Mouse (Mus musculus) kidney, postnatal 14 days (tissue): Measurements from ENCODE around the gene Tomm40.

Experiments
- DNase-seq: peaks from one replicate; pipeline ENCODE4 v3.0.0; 2022; ENCODE audit warnings: mixed read lengths

Tomm40 gene

GRCm38 (mm10) chr7:19715239-19716054 is at the start of gene Tomm40:
Tomm40 (minus strand) TSS chr7:19715438.
- peak; percentile 100 for DNase-seq

DNA sequence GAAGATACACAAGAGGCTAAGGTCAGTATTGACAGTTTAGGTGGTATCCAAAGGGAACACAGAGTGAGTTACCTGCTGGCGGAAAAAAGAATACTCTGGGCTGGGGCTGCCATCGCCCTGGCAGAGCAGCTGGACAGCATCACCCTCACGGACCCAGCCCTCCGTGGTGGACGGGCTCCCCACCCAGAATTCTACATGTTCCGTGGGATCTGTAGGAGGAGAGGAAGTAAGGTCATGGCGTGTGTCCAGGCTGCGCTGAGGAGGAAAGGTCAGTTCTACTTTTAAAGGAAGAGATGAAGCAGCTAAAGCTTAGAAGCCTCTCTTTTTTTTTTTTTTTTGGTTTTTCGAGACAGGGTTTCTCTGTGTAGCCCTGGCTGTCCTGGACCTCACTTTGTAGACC is 49.3 kb upstream of the Tomm40 start:
- DNase-seq: no peak

DNA sequence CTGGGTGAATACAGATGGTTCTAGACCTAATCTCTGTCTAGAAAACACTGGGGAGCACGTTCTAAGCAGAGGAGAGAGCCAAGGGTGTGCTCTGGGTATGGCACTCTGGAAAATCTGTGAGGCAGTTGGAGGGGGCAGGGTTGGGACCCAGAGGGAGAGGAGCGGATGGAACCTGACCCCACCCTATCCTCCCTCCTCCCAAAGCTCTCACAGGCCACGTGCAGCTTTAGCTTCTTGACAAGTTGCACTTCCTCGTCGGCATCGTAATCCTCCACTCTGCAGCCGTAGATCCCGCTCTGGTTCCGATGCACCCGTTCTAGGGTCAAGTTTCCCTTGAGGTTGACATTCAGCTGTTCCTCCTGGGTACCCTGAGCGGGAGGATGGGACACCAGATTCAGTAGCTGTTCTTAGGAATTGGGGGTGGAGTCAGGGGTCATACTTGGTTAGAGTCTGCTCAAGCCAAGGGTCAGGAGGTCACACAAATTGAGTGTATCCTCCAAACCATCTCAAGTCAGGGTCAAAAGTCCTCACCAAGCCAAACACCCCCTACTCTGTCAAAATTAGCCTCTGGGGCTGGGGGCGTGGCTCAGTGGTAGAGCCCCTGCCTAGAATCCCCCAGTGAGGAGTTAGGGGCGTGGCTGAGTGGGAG is 48.7 kb upstream of the Tomm40 start:
- DNase-seq: peak; percentile 40

DNA sequence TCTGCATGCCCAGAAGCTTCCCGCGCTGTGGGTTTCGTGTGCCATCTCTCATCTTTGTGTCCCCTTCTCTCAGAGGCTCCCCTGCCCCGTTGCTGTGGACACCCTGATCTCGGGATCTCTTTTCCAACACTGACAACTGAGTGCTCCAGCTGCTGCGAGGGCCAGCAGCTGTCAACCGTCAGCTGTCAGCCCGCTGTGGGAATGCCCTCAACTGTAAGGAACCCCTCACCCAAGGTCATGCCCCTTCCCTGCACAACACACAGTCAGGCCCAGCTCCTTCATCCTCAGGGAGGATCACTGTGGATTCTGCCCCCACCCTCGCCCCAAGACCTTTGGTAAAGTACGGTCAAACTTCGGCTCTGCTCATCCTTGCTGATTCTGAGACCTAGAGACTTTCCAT is 47.0 kb upstream of the Tomm40 start:
- no peak for DNase-seq

- peak; percentile 49 for DNase-seq
Measured at GRCm38 (mm10) chr7:19760021-19760420, 44.8 kb upstream of the Tomm40 start.

- no peak for DNase-seq
Measured at GRCm38 (mm10) chr7:19758623-19759022, 43.4 kb upstream of the Tomm40 start.

DNA sequence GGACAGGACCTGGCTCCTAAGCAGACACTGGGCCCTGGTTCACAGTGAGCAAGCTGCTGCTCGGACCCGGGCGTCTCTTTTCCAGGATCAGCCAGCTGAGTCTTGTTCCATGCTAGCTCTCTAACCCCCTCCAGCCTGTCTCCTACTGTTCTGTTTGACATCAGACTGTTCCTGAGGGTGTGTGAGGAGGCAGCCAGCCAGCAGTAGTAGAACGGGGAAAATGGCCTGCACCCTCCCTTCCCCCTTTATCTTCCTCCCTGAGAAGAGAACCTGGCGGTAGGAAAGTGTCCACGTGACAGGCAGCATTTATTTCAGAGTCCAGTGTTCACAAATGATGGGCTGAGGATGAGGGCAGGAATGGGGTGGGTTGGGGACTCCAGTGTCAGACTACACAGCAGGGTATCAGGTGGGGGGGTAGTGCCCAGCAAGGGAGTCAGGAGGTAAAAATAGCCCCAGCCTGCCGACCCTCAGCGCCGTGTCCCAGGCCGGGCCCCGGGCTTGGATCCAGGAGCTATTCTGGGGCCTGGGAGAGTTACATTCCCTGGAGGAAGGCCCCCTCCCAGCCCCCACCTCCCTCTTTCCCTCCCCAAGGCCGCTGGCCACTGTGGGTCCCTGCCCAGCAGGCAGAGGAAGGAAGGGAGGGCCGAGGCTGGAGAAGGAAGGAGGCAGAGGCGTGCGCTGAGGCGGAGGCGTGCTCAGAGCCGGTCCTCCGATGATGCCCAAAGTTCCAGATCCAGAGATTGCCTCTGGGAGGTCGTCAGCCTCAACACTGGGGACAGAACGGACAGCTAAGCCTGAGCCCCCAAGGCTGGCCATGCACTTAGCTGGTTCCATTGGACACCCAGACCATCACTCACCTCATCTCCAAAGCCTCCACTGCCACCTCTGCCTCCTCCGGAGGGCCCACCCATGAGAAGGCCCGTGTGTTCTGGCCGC is 40.9 kb upstream of the Tomm40 start:
- peak; percentile 85 for DNase-seq

GRCm38 (mm10) chr7:19755008-19755407 is 39.8 kb upstream of the Tomm40 start:
- DNase-seq: no peak

- DNase-seq: no peak
Measured at GRCm38 (mm10) chr7:19754065-19754464, 38.8 kb upstream of the Tomm40 start.

- DNase-seq: peak; percentile 76
Measured at GRCm38 (mm10) chr7:19753587-19753986, 38.3 kb upstream of the Tomm40 start.

GRCm38 (mm10) chr7:19752652-19753051 is 37.4 kb upstream of the Tomm40 start:
- DNase-seq: no peak

DNA sequence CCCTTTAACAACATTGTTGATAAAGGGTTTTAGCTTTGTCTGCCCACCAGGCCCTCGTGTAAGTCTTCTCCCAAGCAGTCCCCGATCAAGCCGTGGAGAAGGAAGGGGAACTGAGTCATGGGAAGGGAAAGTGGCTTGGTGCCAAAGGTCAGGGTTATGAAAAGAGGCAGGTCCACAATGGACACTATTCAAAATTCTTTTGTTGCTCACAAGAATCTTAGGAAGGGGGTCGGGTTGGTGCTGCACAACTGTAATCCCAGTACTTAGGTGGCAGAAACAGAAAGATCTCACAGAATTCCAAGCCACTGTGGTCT is 35.8 kb upstream of the Tomm40 start:
- no peak for DNase-seq

DNA sequence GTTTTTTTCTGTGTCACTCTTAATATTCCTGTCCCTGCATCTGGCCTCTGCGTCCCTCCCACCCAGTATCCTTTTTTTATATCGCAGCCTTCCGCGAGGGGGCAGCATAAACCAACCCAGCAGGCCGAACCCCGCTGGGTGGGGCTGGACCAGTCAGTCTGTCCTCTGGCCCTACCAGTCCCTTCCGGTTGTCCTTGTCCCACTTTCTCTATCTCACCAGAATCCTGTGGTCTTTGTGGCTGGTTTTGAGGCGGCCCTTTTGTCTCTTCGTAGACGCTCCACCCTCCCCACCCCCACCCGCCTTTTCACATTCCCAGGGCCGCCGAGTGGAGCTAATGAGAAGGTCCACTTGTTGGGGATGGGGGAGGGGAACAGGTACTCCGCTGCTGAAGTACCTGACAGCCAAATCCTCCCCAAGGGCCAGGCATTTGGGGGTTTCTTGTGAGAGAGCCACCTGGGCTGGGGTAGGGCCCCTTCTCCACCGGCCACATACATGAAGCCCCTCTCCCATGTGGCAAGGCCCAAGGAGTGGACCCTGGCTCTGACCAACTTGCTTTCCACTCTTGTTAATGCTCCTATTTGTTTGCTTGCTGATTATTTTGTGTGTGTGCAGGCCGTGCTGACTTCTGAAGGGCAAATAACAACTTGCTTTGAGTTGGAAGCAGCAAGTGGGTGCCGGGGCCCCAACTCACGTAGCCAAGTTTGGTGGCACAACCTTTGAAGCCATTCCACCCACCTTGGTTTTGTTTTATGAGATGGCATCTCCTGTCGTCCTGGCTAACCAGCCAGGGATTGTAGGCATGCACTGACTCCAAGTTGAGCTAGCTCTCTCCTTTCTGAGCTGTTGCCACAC is 35.2 kb upstream of the Tomm40 start, which contains the start of gene Nectin2:
Nectin2 (minus strand) TSS at position 267 of the 853 bp plus-strand sequence.
- DNase-seq: peak; percentile 92

GRCm38 (mm10) chr7:19749389-19750216 is 34.4 kb upstream of the Tomm40 start:
- DNase-seq: peak; percentile 99

DNA sequence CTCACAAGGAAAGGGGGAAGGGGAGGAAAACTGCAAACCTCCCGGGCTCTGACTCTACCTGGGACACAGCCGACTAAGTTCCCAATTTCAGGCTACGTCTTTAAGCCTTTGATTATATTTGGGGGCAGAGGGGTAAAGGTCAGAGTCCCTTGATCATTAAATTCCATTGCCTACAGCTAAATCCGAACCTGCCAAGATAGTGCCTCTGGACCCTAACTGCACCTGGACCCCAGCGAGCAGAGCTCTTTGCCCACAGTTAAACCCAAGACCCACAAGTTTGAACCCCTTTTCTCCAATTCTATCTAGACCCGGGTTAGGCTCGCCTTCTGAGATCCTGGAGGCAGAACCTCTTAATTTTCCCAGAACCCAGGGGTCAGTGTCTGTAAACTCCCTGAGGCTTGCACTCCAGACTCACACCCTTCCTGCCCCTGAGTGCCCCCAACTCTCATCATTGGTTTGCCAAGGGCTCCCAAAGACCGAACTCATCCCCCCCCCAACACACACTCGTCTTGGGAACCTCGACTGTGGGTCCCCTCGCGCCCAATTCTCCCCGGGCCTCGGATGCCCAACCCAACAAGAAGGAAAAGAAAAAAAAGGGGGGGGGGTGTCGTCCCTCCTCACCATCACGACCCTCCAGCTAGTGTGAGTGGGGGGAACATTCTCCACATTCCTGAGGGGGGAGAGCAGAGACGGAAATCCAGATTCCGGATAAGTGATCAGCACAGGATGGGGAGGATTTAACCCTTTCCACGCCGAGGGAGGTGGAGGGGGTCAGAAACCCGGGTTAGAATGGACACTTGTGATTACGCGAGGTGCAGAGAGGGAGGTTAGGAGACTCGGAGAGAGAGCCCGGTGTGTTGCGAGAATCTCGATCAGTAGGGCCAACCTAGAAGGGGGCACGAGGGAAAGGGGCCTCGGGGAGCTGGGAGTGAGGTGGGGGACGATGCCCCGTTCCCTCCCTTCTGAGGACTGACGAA is 33.3 kb upstream of the Tomm40 start:
- DNase-seq: peak; percentile 63

GRCm38 (mm10) chr7:19747420-19748218 is 32.4 kb upstream of the Tomm40 start:
- DNase-seq: peak; percentile 60

GRCm38 (mm10) chr7:19746426-19747201 is 31.4 kb upstream of the Tomm40 start:
- no peak for DNase-seq

DNA sequence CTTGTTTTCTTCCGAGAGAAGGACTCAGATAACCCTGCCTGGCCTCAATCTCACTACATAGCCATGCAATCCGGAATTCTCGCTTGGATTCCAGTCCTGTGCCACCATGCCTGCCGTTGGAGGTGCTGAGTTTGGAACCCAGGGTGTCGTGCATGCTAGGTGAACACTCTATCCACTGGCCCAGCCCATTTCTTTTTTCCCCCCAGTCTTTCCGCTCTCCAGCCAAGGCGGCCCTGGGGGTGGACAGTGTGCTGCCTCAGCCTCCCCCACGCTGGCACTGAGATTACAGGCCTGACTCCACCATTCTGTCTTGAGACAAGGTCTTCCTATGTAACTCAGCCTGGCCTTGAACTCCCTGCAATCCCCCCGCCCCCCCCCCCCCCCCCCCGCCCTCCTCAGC is 30.7 kb upstream of the Tomm40 start:
- no peak for DNase-seq
